In genomic region chr5:84414931-84415431, GRCm38 (mm10) we compare ENCODE assay signal across 9 mouse cellular contexts. TPM values are rescaled to one million over a fixed set of nuclear protein-coding genes. Genes with fewer than 3 reads are reported as not detected.
DNase-seq lines count a peak whose midpoint lies in the region; ATAC-seq and TF ChIP-seq lines count a peak whose summit lies in the region.
"Had no signal": no experiment of that assay in that cellular context is flagged by ENCODE, and none has a peak within 500 bp of the region (broad histone marks: within the 10 kb centered on the region; RNA-seq: fewer than 3 reads in every experiment).

No protein-coding gene starts in this region.

- peaks cover 3% of the 10 kb centered on the region; the same call in 1 of the 2 replicates for H3K4me1 ChIP-seq in intestine, embryonic 14.5 days (replicated peaks; ENCODE audit: control insufficient read depth, insufficient read depth, low read length)
- no peaks in the 10 kb centered on the region for H3K4me1 ChIP-seq in intestine, postnatal 0 days (replicated peaks; ENCODE audit: control insufficient read depth, insufficient read depth, low read length)
- H3K4me1 ChIP-seq in limb, embryonic 13.5 days: peaks cover 16% of the 10 kb centered on the region
- no peaks in the 10 kb centered on the region for H3K4me1 ChIP-seq in liver, embryonic 11.5 days (replicated peaks; ENCODE audit: control insufficient read depth, insufficient read depth, low read length)

- DNase-seq in intestine, embryonic 14.5 days (ENCODE audit: low spot score): no peak
- peak; percentile 56 to 74 for DNase-seq in frontal cortex, postnatal 36 days (ENCODE audit: low spot score in 2 of 2)
- peak; percentile 40 for DNase-seq in right cerebral cortex, postnatal 4 days
- DNase-seq in adrenal gland, postnatal 4 days (ENCODE audit: low spot score in 2 of 2): no peak
- no peak for DNase-seq in liver, embryonic 11.5 days (ENCODE audit: low spot score)
- no peak for DNase-seq in gastrocnemius, postnatal 4 days (ENCODE audit: low spot score in 2 of 2)

- WGBS in intestine, embryonic 14.5 days: 9% methylated on average over 8 of the region's 8 CpGs
- 13% methylated on average over 8 of the region's 8 CpGs for WGBS in intestine, postnatal 0 days
- WGBS in limb, embryonic 13.5 days: 4% methylated on average over 8 of the region's 8 CpGs
- WGBS in liver, embryonic 11.5 days: 15% methylated on average over 8 of the region's 8 CpGs

- peak overlapping the region; percentile 95 for H3K4me2 ChIP-seq in intestine, embryonic 14.5 days (ENCODE audit: low read length)
- H3K4me2 ChIP-seq in intestine, postnatal 0 days (replicated peaks; ENCODE audit: low read depth): no peak overlapping the region
- H3K4me2 ChIP-seq in limb, embryonic 13.5 days (replicated peaks): peak overlapping the region; percentile 96
- no peak overlapping the region for H3K4me2 ChIP-seq in liver, embryonic 11.5 days

- H3K9me3 ChIP-seq in intestine, embryonic 14.5 days (ENCODE audit: control insufficient read depth, low read length): no peaks in the 10 kb centered on the region
- H3K9me3 ChIP-seq in intestine, postnatal 0 days (ENCODE audit: control insufficient read depth): no peaks in the 10 kb centered on the region
- H3K9me3 ChIP-seq in limb, embryonic 13.5 days: no peaks in the 10 kb centered on the region
- H3K9me3 ChIP-seq in liver, embryonic 11.5 days (ENCODE audit: control insufficient read depth, low read length): no peaks in the 10 kb centered on the region

- no peaks in the 10 kb centered on the region for H3K36me3 ChIP-seq in intestine, embryonic 14.5 days (ENCODE audit: control insufficient read depth, insufficient read depth, low read length)
- no peaks in the 10 kb centered on the region for H3K36me3 ChIP-seq in intestine, postnatal 0 days (ENCODE audit: control insufficient read depth, insufficient read depth)
- no peaks in the 10 kb centered on the region for H3K36me3 ChIP-seq in limb, embryonic 13.5 days
- H3K36me3 ChIP-seq in liver, embryonic 11.5 days (ENCODE audit: control insufficient read depth, insufficient read depth, low read length): no peaks in the 10 kb centered on the region

- H3K9ac ChIP-seq in intestine, embryonic 14.5 days (ENCODE audit: low read length): no peak overlapping the region
- no peak overlapping the region for H3K9ac ChIP-seq in intestine, postnatal 0 days (ENCODE audit: low read depth, low read length)
- peak overlapping the region; percentile 21; the same call in 1 of the 2 replicates for H3K9ac ChIP-seq in limb, embryonic 13.5 days
- no peak overlapping the region for H3K9ac ChIP-seq in liver, embryonic 11.5 days (ENCODE audit: low read depth, low read length)

- peak overlapping the region; percentile 51; the same call in 1 of the 2 replicates for H3K4me3 ChIP-seq in intestine, embryonic 14.5 days (ENCODE audit: low read depth, low read length)
- H3K4me3 ChIP-seq in intestine, postnatal 0 days (ENCODE audit: low read depth, low read length): no peak overlapping the region
- peak overlapping the region; percentile 62 for H3K4me3 ChIP-seq in limb, embryonic 13.5 days
- H3K4me3 ChIP-seq in liver, embryonic 11.5 days (ENCODE audit: low read depth, low read length): no peak overlapping the region
- H3K4me3 ChIP-seq: myocyte had no signal

- H3K27me3 ChIP-seq in intestine, embryonic 14.5 days (replicated peaks; ENCODE audit: control insufficient read depth, insufficient read depth, low read length): peaks cover 36% of the 10 kb centered on the region
- H3K27me3 ChIP-seq in intestine, postnatal 0 days (replicated peaks; ENCODE audit: control insufficient read depth, insufficient read depth, low read length): peaks cover 28% of the 10 kb centered on the region
- H3K27me3 ChIP-seq in limb, embryonic 13.5 days: peaks cover 40% of the 10 kb centered on the region
- peaks cover 29% of the 10 kb centered on the region for H3K27me3 ChIP-seq in liver, embryonic 11.5 days (replicated peaks; ENCODE audit: control insufficient read depth, insufficient read depth, low read length)

- H3K27ac ChIP-seq in intestine, embryonic 14.5 days (ENCODE audit: low read depth): no peak overlapping the region
- no peak overlapping the region for H3K27ac ChIP-seq in intestine, postnatal 0 days (ENCODE audit: low read depth, low read length)
- no peak overlapping the region for H3K27ac ChIP-seq in limb, embryonic 13.5 days
- H3K27ac ChIP-seq in liver, embryonic 11.5 days (ENCODE audit: low read depth, low read length): no peak overlapping the region

- ATAC-seq in intestine, embryonic 14.5 days (replicated peaks; ENCODE audit: low FRiP score, low TSS enrichment, low read depth): no peak
- no peak for ATAC-seq in intestine, postnatal 0 days
- ATAC-seq in limb, embryonic 13.5 days (ENCODE audit: low FRiP score, low read depth): no peak
- ATAC-seq in liver, embryonic 11.5 days (replicated peaks; ENCODE audit: low FRiP score): no peak

- no peak for TF ChIP-seq CTCF in intestine, postnatal 0 days (IDR thresholded peaks at IDR 0.05; ENCODE audit: low read depth)

RNA-seq across cellular contexts. Expression of gene Epha5, which starts 2.2 kb away (rescaled TPM):
- 1.8 and 1.9 TPM in 2 replicates for polyA plus RNA-seq in intestine, embryonic 14.5 days (2014; fragmentation: Nextera tagmentation; extraction: Ambion mirVana)
- 0.87 and 1.0 TPM in 2 replicates for polyA plus RNA-seq in intestine, postnatal 0 days (2015; fragmentation: Nextera tagmentation; extraction: Ambion mirVana)
- 7.2 and 8.1 TPM in 2 replicates for polyA plus RNA-seq in limb, embryonic 13.5 days (2015; fragmentation: Nextera tagmentation; extraction: Ambion mirVana)
- total RNA-seq in adrenal gland, postnatal 4 days (2021): 1 to 10 TPM; 6.2 to 8.1 TPM
- 0.07 and 0.08 TPM in 2 replicates for polyA plus RNA-seq in liver, embryonic 11.5 days (2014; fragmentation: Nextera tagmentation; extraction: Ambion mirVana)
- 1 to 10 TPM; 2.5 to 3.1 TPM for total RNA-seq in gastrocnemius, postnatal 4 days (2021)
- polyA plus RNA-seq: myocyte had no signal

Comparison
In these comparisons a context has a peak if more than half of its experiments do, and no peak if none do; other contexts are left out.
1. H3K4me2 ChIP-seq: peak in intestine, embryonic 14.5 days (single experiment) and limb, embryonic 13.5 days (single experiment); none in intestine, postnatal 0 days (single experiment) and liver, embryonic 11.5 days (single experiment).
2. H3K4me3 ChIP-seq: peak in intestine, embryonic 14.5 days (single experiment) and limb, embryonic 13.5 days (single experiment); none in intestine, postnatal 0 days (single experiment) and liver, embryonic 11.5 days (single experiment).
3. DNase-seq: peak in frontal cortex, postnatal 36 days (2 of 2) and right cerebral cortex, postnatal 4 days (single experiment); none in intestine, embryonic 14.5 days (single experiment), adrenal gland, postnatal 4 days (0 of 2), liver, embryonic 11.5 days (single experiment) and gastrocnemius, postnatal 4 days (0 of 2).